ENCODE assay signal across 11 mouse cellular contexts in genomic region chr2:37724231-37724630, GRCm38 (mm10). TPM values are rescaled to one million over a fixed set of nuclear protein-coding genes. Genes with fewer than 3 reads are reported as not detected.
A peak's percentile ranks its signal among the peaks of the same experiment; 100 is the strongest.
DNase-seq lines count a peak whose midpoint lies in the region; ATAC-seq lines count a peak whose summit lies in the region.
"Had no signal": no experiment of that assay in that cellular context is flagged by ENCODE, and none has a peak within 500 bp of the region (broad histone marks: within the 10 kb centered on the region; RNA-seq: fewer than 3 reads in every experiment).

No protein-coding gene starts in this region.

- WGBS in kidney, embryonic 14.5 days: 59% methylated on average over 4 of the region's 4 CpGs
- WGBS in kidney, embryonic 16.5 days: 44% methylated on average over 4 of the region's 4 CpGs
- WGBS in neural tube, embryonic 15.5 days: 79% methylated on average over 4 of the region's 4 CpGs

- no peaks in the 10 kb centered on the region for H3K27me3 ChIP-seq in kidney, embryonic 14.5 days (ENCODE audit: control insufficient read depth, insufficient read depth, low read length)
- no peaks in the 10 kb centered on the region for H3K27me3 ChIP-seq in kidney, embryonic 16.5 days (ENCODE audit: insufficient read depth, low read length)
- H3K27me3 ChIP-seq in neural tube, embryonic 15.5 days (replicated peaks): no peaks in the 10 kb centered on the region
- H3K27me3 ChIP-seq: hindbrain, embryonic 13.5 days had no signal

- no peaks in the 10 kb centered on the region for H3K9me3 ChIP-seq in kidney, embryonic 14.5 days (ENCODE audit: control insufficient read depth, low read length)
- no peaks in the 10 kb centered on the region for H3K9me3 ChIP-seq in kidney, embryonic 16.5 days (ENCODE audit: low read length)
- no peaks in the 10 kb centered on the region for H3K9me3 ChIP-seq in neural tube, embryonic 15.5 days (replicated peaks)
- H3K9me3 ChIP-seq: hindbrain, embryonic 13.5 days had no signal

- H3K27ac ChIP-seq in kidney, embryonic 14.5 days (ENCODE audit: low read depth, low read length): no peak overlapping the region
- H3K27ac ChIP-seq in kidney, embryonic 16.5 days (ENCODE audit: low read length): no peak overlapping the region
- no peak overlapping the region for H3K27ac ChIP-seq in neural tube, embryonic 15.5 days (replicated peaks)
- H3K27ac ChIP-seq: hindbrain, embryonic 13.5 days had no signal

- no peak overlapping the region for H3K4me2 ChIP-seq in kidney, embryonic 14.5 days (replicated peaks; ENCODE audit: low read depth, low read length)
- H3K4me2 ChIP-seq in kidney, embryonic 16.5 days (replicated peaks; ENCODE audit: low read depth, low read length): no peak overlapping the region
- no peak overlapping the region for H3K4me2 ChIP-seq in neural tube, embryonic 15.5 days
- H3K4me2 ChIP-seq: hindbrain, embryonic 13.5 days had no signal

- H3K9ac ChIP-seq in kidney, embryonic 14.5 days (ENCODE audit: low read depth, low read length): no peak overlapping the region
- no peak overlapping the region for H3K9ac ChIP-seq in kidney, embryonic 16.5 days (replicated peaks; ENCODE audit: low read length)
- H3K9ac ChIP-seq in neural tube, embryonic 15.5 days (replicated peaks): no peak overlapping the region
- H3K9ac ChIP-seq: hindbrain, embryonic 13.5 days had no signal

- DNase-seq in kidney, adult 11 months: peak; percentile 68
- DNase-seq in 3T3-L1 (ENCODE audit: low read depth, low spot score) (peak; percentile 25), NIH3T3 (ENCODE audit: low read depth) (peak; percentile 64)
- DNase-seq: heart, adult 18-20 months; liver; lung, adult 2 months had no signal

- ATAC-seq in kidney, embryonic 14.5 days (ENCODE audit: low FRiP score, low TSS enrichment): no peak
- ATAC-seq in kidney, embryonic 16.5 days (ENCODE audit: low FRiP score, low TSS enrichment): 0 out of 2 replicates have a peak, but pooled peaks have one; percentile 63
- no peak for ATAC-seq in neural tube, embryonic 15.5 days (ENCODE audit: low FRiP score)
- ATAC-seq in cerebellum, adult (ENCODE audit: insufficient number of reproducible peaks, low FRiP score, low TSS enrichment): no peak

- no peak overlapping the region for H3K4me3 ChIP-seq in kidney, embryonic 14.5 days (ENCODE audit: low read length)
- no peak overlapping the region for H3K4me3 ChIP-seq in kidney, embryonic 16.5 days (ENCODE audit: low read length)
- no peak overlapping the region for H3K4me3 ChIP-seq in neural tube, embryonic 15.5 days (replicated peaks)
- H3K4me3 ChIP-seq: hindbrain, embryonic 13.5 days had no signal

- no peaks in the 10 kb centered on the region for H3K4me1 ChIP-seq in kidney, embryonic 14.5 days (ENCODE audit: control insufficient read depth, insufficient read depth, low read length)
- no peaks in the 10 kb centered on the region for H3K4me1 ChIP-seq in kidney, embryonic 16.5 days (ENCODE audit: insufficient read depth, low read length)
- 0 out of 2 replicates have a peak, but pooled peaks cover 3% of the 10 kb centered on the region for H3K4me1 ChIP-seq in neural tube, embryonic 15.5 days

- H3K36me3 ChIP-seq in kidney, embryonic 14.5 days (ENCODE audit: control insufficient read depth, insufficient read depth, low read length): no peaks in the 10 kb centered on the region
- no peaks in the 10 kb centered on the region for H3K36me3 ChIP-seq in kidney, embryonic 16.5 days (ENCODE audit: insufficient read depth, low read length)
- no peaks in the 10 kb centered on the region for H3K36me3 ChIP-seq in neural tube, embryonic 15.5 days
- H3K36me3 ChIP-seq: hindbrain, embryonic 13.5 days had no signal

RNA-seq across cellular contexts. Expression of gene Strbp, which starts 20.6 kb away (rescaled TPM):
- polyA plus RNA-seq in kidney, embryonic 14.5 days (2014; fragmentation: Nextera tagmentation; extraction: Ambion mirVana): 41.4 and 57.2 TPM in 2 replicates
- 38.7 and 39.0 TPM in 2 replicates for polyA plus RNA-seq in kidney, embryonic 16.5 days (2015; fragmentation: Nextera tagmentation; extraction: Ambion mirVana)
- polyA plus RNA-seq in neural tube, embryonic 15.5 days (2015; fragmentation: Nextera tagmentation; extraction: Ambion mirVana): 87.0 and 98.3 TPM in 2 replicates

RNA-seq across cellular contexts. Expression of gene Crb2, which starts 51.8 kb away (rescaled TPM):
- polyA plus RNA-seq in kidney, embryonic 14.5 days (2014; fragmentation: Nextera tagmentation; extraction: Ambion mirVana): 2.2 and 3.2 TPM in 2 replicates
- polyA plus RNA-seq in kidney, embryonic 16.5 days (2015; fragmentation: Nextera tagmentation; extraction: Ambion mirVana): 4.5 and 4.6 TPM in 2 replicates
- polyA plus RNA-seq in neural tube, embryonic 15.5 days (2015; fragmentation: Nextera tagmentation; extraction: Ambion mirVana): 2.5 and 2.6 TPM in 2 replicates
